Mouse (Mus musculus) gonadal fat pad, adult 2 months (tissue): Measurements from ENCODE around the gene Arfip2. TPM values are rescaled to one million over a fixed set of nuclear protein-coding genes. Genes with fewer than 3 reads are reported as not detected.

Experiments used
- DNase-seq: peaks from one replicate; pipeline ENCODE4 v3.0.0-alpha.2; 2012; ENCODE audit warnings: low read depth
- polyA plus RNA-seq: library from polyadenylated mRNA; depleted of rRNA; stranded (reverse); fragments of >200 nt; gene quantifications from 2 replicates; pipeline ENCODE4 v1.2.3, GENCODE M21; 2012; rRNA removed

Arfip2 gene
- 76.7 and 83.7 TPM in 2 replicates for polyA plus RNA-seq

DNA sequence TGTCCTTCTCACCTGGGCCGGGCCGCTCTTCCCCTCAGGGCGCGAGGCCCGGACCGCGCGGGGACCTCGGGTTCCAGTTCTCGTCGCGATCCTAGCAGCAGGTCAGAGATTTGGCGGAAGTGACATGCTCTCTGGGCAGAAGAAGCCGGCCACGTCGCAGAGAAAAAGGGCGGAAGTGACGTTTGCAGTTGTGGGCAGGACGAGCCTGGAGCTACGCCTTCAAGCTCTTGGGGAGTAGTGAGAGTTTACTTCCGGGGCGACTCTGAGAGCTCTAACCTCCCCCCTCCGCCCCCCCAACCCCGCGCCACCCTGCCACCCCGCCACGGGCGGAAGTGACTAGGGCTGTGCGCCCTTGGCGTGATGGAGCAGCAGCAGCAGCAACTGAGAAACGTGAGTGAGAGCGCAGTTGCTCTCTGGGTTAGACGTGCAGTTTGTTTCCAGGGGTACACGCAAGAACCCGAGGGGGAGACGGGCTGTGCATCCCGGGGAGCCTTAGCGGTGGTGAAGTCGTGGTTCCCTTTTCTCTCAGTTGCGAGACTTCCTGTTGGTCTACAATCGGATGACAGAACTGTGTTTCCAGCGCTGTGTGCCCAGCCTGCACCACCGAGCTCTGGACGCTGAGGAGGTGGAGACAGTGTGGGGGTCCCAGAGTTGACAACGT lies at the start of gene Arfip2, which contains the start of gene Gm45799:
Gene Arfip2, minus strand, starts transcription at position 184 of the 661 bp plus-strand sequence.
Gene Gm45799, plus strand, starts transcription at position 320 of the 661 bp plus-strand sequence.
- peak; percentile 73 for DNase-seq

DNA sequence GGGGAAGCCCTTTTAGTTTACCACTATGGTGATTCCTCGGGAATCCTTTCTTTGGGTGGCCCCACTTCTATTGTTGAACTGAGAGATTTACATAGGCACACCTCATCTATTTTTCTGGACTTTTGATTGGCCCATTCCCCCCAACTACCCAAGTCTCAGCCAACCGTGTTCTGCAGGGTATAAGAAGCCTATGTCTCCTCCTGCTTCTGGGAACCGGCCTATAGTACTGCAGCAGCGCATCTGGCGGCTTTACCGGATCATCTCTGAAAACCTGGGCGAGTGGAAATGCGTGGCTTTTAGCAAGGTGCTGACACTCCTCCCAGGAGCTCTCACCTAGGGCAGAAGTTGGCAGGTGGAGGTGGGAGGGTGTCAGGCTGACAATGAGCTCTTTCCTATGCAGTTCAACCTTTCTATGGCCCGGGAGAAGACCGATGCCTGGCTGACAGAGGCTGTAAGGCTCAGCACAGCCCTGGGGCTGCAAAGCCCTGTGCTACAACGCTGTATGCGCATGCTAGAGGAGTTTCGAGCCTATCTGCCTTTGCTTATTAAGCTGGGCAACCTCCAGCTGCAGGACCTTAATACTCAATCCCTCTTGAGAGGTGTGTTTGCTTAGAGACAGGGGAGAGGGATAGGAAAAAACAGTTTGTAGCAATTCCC lies 45.5 kb upstream of the Arfip2 start:
- DNase-seq = no peak

DNA sequence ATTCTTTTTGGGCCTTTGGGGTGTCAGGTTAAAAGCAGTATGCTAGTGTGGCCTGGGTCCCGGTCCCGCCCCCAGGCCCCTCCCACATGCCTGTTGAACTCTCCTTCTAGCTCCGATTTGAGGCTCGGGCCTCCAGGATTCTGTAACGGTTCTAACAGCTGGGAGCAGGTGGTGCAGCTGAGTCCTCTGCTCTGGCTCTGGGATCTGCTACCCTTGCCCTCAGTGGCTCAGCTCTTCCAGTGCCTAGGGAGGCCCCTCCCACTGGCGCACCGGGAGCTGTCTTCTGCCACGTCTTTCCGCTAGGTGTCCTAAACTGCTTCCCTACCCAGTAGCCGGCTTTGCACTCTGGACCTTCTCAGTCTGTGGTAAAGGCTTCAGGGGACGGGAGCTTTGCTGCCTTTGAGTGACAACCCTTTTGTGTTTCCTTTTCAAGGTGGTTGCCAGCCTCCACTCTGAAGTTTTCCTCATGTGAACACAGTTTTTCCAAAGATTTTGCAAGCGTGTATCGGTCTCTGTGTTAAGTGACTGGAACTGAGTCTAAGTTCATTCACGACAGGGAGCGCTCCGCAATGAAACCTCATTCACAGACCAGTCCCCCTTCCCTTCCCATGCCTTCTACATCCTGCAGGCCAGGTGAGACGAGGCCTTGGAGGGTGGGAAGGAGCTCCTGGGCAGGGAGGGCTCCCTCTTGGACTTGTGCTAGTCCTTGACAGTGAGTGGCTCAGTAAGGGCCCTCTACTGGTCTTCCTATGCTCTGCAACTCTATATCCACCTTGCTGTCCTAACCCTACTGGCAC lies 10.6 kb upstream of the Arfip2 start, which contains the start of gene Dnhd1:
Gene Dnhd1, plus strand, starts transcription at position 189 of the 797 bp plus-strand sequence.
- DNase-seq = no peak

DNA sequence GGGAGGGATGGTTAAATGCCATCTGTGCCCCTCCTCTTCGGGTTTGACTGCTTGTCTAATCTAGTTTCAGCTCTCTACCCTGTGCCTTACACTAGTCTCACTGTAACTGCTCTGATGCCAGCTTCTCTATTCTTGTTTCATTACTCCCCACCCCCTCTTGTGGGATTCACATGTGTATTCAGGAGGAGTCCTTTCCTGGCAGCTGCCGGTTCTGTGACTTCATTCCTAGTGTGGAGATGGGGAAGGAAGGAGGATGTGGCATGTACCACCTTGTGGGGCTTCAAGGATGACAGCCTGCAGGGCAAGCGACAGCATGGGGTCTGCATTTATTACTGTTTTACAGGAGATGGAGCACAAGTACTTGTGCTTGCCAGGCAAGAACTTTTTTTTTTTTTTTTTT lies 1.7 kb upstream of the Arfip2 start:
- DNase-seq = no peak

DNA sequence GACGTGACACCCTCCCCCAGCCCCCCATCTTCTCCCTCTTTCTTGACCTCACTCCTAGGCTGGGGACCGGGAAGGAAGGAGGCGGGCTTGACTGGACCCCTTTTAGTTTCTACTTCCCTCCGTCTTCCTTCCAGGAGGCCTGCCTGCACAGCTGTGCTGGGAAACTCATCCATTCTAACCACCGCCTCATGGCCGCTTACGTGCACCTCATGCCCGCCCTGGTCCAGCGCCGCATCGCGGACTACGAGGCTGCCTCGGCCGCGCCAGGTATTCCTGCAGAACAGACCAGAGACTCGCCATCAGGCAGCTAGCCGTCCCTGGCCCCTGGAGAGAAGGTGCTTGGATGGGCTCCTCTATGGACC lies 659 bp upstream of the Arfip2 start:
- DNase-seq = no peak

DNA sequence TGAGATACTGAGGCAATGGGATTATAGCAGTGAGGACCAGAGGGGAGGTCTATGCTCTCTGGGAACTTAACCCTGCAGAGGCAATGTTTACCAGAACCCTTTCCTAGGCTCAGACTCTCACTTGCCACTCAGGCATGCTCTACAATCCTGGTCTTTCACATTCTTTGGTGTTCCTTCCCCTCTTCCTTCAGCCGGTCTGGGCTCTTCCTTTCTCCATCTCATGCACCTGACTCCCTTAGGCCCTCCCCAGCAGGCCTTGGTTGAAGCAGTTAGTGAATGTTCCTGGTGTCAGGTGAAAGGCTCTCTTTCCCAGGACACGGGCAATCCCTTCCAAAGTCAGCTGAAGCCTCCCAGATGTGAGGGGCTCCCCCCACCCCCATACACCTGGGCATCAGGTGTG lies 460 bp downstream of the Arfip2 start, which contains the start of gene Timm10b:
Gene Timm10b, plus strand, starts transcription at position 301 of the 400 bp plus-strand sequence.
- no peak for DNase-seq

DNA sequence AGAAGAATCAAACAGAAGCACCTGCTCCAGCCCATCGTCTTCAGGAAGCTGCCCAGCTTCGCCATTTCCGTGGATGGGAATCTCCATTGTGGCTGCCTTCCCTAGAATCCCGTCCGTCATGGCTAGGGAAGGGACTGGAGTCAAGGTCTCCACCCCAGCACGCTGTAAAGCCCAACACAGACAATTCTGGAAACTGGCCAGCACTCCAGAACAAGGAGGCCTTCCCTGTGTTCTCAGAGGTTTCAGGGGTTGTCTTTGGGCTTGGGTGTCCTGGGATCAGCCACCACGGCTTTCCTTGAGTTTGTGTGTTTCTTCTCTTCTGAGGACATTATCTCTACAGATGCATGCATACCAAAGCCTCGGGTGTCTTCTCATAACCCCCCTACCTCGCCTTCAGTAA lies 912 bp downstream of the Arfip2 start:
- no peak for DNase-seq

DNA sequence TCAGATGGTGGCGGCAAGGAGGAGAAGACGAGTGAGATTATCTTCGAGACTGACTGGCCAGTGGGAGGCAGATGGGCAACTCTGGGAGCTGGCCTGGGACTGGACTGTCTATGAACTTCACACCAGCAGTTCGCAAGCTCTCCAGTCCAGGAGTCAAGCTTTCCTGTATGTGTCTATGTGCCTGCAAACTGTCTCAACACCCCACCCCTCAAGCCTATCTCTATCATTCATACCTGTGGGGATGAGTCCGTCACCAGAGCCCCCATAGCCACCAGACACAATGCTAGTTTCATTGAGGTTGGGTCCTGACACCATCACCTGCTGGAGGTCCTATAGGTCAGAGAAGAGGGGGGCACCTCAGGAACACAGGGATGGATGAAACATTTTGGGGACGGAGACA lies 1.4 kb downstream of the Arfip2 start:
- no peak for DNase-seq

DNA sequence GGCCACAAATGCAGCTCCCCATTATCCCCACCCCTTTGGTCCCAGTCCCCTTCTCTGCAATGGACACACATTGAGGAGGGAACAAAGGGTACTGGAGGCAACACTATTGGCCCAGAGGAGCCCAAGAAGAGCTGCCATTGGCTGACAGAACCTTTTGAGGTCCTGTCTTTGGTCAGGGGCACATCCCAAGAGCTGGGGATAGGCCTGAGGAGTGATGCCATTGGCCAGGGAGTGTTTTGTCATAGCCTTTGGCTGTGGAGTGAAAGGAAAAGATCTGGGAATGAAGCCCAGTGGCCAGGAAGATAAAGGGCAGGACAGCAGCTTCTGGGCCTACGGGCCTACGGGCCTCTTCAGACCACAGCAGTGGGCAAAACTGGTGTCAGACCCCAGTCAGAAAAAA lies 4.5 kb downstream of the Arfip2 start:
- DNase-seq = no peak

DNA sequence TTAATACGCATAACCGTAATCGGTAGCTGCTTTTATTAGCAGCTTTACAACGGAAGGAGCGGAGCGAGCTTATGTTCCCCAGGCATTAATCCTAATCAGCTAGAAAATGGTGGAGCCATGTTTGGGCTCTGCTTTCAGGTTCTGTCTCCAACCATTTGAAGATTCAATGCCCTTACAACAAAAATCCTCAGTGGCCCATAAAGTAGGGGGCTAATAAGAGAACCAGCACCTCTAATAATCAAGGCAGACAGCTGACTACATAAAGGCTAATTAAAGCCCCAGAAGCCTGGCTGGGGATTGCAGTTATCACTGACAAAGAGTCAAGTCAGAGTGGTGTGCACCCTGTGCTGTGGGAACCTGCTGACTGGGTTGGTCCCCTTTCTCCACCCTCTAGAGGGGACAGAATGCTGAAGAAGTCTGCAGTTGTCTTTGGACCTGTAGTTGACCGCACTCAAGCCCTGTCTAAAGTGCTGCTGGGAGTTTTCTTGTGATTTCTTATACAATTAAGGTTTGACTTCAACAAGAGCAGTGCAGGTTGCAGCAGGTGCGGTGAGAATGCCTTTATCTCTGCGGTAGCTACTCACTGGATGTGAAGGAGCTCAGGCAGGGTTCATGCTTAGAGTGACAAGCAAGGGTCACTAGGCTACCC lies 5.8 kb downstream of the Arfip2 start:
- DNase-seq = no peak

DNA sequence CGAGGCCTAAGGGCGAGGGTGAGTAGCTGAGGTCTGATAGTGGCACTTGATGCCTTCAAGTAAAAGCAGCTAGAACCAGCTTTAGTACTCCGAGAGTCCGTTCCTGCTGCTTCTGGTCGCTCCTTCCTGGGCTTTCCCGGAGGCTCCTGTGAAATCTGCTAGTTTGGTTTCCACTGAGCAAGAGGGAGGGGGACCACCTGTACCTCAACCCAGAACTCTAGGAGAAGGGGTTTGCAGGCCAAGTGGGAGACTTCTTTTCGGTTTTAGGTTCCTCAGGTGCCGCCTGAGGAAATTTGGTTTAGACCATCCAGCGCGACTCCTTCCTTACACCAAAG lies 6.4 kb downstream of the Arfip2 start:
- DNase-seq = no peak

DNA sequence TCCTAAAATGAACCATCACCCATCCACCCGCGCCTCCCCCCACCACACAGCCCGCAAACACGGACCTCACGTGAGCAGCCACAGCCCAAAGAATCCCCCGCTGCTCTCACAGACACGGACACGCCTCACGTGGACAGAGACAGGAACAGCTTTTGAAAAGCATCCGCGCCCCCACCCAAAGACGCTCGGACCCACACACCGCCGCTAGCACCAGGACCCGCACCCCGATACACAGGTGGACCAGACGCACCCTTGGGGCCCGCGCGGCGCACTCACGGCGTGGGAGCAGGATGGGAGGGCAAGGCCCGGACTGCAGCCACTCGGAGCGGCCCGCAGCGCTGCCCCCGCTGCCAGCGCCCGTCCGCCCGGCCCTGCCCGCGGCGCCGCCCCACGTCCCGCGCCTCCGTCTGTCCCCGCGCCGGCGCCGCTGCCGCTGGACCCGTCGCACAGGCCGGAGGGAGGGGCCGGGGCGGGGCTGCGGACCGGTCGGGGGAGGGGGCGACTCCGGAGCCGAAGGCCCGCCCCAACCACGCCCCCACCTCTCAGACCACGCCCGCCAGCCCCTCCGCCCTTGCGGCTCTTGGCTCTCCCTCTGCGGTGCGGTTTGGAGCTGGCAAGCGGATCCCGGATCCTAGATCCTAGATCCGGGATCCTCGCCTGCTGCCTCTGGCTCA lies 7.0 kb downstream of the Arfip2 start, which contains the start of gene Trim3:
Gene Trim3, minus strand, starts transcription at position 445 of the 674 bp plus-strand sequence.
- no peak for DNase-seq

DNA sequence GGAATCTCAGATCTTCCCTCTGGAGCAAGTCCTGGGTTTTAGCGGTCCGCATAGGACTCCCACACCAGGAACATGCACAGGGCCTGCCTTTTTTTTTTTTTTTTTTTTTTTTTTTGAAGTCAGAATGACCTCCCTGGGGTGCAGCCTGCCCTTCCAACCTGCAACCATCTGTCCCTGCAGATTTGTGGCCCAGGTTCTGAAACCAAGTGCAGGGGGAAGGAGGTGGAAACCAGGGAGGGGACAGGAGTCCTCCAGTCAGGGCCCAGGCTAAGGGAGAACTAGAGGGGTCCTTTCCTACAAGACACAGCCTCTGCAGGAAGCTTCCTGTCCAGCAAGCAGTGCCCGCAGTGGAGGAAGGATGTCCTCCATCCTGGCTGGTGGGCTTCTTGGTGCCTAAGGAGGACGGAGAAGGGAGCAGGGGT lies 7.7 kb downstream of the Arfip2 start:
- DNase-seq = no peak

DNA sequence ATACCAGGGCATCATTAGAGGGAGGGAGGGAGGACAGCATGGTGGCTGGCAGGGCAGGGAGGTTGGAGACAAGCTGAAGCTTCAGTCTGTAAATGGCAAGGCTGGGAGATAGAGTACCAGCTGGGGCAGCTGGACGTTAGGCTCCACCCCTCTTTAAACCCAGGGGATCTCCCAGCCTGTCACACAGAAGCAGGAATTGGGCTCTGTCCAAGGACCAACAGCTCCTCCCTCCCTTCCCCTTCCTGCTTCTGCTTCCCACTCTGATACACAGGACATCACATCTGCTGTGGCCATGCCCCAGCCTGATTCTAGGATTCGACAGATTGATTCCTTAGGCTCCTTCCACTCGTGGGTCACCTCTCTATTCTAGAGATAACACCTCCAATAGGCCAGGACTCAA lies 11.6 kb downstream of the Arfip2 start:
- DNase-seq = no peak

DNA sequence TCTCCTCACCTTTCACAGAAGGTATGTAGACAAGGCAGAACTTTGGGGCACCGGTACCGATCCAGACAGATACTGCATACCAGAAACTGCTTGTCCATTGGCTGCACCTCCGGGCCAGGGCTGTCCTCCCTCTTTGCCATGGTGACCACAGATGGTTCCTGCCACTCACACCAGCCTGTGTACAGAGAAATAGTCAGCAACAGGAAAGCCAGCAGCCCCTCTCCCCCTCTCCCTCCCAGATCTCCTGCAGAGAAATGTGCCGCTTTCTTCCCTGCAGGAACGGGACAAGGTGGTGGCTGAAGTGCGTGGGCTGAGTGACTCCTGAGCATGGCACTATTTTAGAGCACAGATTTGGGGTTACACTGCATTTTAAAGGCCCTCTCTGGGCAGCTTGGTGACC lies 14.8 kb downstream of the Arfip2 start:
- DNase-seq = no peak

DNA sequence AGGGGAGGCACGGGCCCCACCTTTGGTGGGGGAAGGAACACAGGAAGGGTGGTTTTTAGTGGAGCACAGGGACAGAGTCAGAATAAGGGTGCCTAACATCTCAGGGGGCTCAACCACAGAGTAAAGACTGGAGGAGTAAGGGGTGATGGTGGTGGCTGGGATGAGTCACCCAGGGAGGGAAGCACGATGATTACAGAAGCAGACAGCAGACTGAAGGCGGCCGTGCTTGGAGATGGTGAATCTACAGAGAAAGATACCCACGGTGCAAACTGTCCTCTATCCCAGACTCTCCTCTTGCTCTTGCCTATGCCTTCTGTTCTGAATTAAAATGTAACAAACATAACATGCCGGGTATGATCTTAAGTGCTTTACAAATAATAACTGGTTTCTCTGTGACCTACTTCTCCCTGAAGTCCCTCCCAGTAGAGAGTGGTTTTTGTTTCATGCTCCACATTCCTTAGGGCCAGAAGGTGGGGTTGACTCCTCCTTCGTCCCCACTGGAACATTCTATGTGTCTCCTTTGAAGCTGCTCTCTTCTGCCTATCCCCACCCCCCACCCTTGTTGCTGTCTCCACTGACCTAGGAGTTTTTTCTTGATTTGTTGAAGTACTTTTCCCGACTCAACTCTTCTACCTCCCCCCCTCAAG lies 18.4 kb downstream of the Arfip2 start:
- DNase-seq = no peak

DNA sequence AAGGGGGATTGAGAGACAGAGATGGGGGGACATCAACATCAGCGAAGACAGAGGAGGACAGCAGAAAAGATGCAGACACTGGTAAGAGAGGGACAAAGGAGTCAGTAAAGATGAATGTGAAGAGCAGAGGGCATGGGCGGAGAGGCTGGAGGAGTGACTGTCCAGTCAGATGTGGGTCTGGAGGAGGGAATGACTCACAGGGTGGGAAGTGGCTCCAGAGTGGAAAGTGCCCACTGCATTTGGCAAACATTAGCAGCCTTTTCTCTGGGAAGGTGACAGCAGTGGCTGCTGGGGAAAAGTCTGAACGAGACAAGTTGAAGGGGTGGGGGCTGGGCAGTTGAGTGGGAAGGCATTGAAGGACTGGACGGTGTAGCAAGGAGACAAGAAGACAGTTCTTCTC lies 19.2 kb downstream of the Arfip2 start:
- DNase-seq = no peak

DNA sequence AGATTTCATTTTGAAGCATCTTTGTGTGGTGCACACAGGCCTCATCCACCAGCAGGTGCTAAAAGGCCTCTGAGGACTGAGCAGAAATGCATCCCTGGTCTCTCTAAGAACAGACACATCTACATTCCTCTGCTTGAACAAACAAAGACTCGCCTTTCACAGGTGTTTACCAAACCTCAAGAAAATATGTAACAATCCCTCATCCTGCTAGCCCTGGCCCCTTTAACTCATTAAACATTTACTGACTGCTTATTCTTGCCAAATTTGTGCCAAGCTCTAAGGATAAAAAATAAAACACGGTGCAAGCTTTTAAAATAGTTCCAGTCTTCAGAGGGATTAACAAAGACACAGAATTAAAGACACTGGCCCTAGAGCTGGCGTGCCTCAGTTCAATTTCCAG lies 20.5 kb downstream of the Arfip2 start:
- no peak for DNase-seq

DNA sequence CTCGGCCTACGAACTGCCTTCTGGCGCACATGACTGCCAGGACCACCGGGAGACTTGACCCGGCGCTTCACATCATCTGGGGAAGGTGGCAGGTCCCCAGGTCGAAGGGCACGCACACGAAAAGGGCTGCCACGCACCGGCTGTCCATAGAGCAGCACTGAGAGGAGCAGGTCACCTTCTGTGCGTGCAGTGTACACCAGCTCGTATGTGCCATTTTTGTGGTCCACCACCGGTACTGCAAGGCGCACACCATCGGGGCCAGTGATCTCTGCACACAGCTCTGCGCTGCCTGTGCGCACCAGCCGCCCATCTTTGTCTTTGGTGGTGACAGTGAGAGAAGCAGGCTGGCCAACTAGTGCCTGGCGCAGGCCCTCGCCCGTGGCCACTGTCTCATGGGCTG lies 22.4 kb downstream of the Arfip2 start:
- DNase-seq = no peak

DNA sequence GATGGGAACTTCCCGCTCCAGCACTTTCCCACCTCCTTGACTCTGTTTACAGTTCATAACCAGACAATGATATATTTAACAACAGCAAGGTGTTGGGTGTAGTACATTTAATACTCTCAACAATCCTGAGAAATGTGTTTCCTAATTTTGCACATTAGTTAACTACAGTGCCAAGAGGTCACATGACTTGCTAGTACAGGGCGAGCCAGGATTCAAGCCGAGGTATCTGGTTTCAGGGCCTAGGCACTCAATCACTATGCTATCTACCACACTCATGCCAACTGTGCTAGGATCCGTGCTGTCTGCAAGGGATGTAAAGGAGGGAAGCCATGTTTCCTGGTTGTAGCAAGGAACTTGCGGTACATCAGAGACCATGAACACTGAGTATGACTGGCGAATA lies 23.7 kb downstream of the Arfip2 start:
- DNase-seq = no peak

DNA sequence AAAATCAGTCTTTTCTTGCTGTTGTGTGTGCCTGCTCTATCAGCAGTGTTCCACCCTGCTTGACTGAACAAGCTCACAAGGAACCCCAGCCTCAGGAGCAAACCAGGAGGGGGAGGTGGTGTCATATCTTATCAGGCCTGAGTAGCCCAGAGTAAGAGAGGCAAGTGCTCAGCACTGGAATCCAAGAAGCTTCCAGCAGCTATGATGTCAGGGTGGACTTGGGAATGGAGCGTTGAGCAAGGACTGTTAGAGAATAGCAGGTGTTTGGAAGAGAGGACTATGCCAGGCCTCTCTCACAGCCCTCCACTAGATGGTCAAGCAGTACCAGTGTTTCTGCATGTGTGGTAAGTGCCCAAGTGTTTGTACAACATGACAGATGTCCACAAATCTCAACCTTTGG lies 24.5 kb downstream of the Arfip2 start:
- no peak for DNase-seq
